Mouse (Mus musculus) cerebellum, adult 2 months (tissue): ENCODE results near the gene Lamb2. TPM values are rescaled to one million over a fixed set of nuclear protein-coding genes. Genes with fewer than 3 reads are reported as not detected.
A peak's percentile ranks its signal among the peaks of the same experiment; 100 is the strongest.

Experiments
- DNase-seq, 2 experiments: peaks; one replicate each; pipeline ENCODE4 v3.0.0; 2021
- H3K27ac ChIP-seq: fragments of 200-500 bp; 2 replicates; pipeline ENCODE4 v1.5.1; 2012; ENCODE audit warnings: low read length, control low read depth, inconsistent platforms; ENCODE audit not compliant: insufficient read depth
- H3K27me3 ChIP-seq: fragments of 200-500 bp; 2 replicates; pipeline ENCODE4 v1.6.1; 2012; ENCODE audit warnings: inconsistent platforms, mild to moderate bottlenecking, low read length, moderate library complexity; ENCODE audit not compliant: control insufficient read depth, insufficient read depth
- H3K4me1 ChIP-seq: fragments of 200-500 bp; 2 replicates; pipeline ENCODE4 v1.6.1; 2011; ENCODE audit warnings: low read length; ENCODE audit not compliant: control insufficient read depth, insufficient read depth
- H3K4me3 ChIP-seq: fragments of 200-500 bp; replicated peaks from 2 replicates; pipeline ENCODE3; 2011; ENCODE audit warnings: mild to moderate bottlenecking, low read depth, low read length, control low read depth; ENCODE audit not compliant: insufficient read depth
- CTCF ChIP-seq: fragments of 200-500 bp; IDR thresholded peaks from 2 replicates; pipeline ENCODE4 v1.5.1; 2011; ENCODE audit warnings: low read depth, mild to moderate bottlenecking, control low read depth, low read length, moderate library complexity, borderline replicate concordance; ENCODE audit not compliant: insufficient read depth
- POLR2A ChIP-seq: fragments of 200-500 bp; IDR thresholded peaks from 2 replicates; pipeline ENCODE4 v1.6.1; 2011; ENCODE audit warnings: low read length, control low read depth, borderline replicate concordance; ENCODE audit not compliant: insufficient read depth
- WGBS: fragments of 180-500 bp; shearing (Covaris S2); methylation state at CpG from one replicate; pipeline ENCODE4 v1.1.7; 2018; 5-methylcytosine and 5-hydroxymethylcytosine counted together
- polyA plus RNA-seq: library from polyadenylated mRNA; depleted of rRNA; stranded (reverse); fragments of >200 nt; gene quantifications from 2 replicates; pipeline ENCODE4 v1.2.3, GENCODE M21; 2012; rRNA removed

Gene Lamb2
- polyA plus RNA-seq, 1 experiment, result 34.2 TPM

GRCm38 (mm10) chr9:108517931-108518332 is 38.4 kb downstream of the Lamb2 start:
- peak overlapping the region; percentile 64 for H3K4me3 ChIP-seq
- H3K4me1 ChIP-seq, result peaks cover 7% of the 10 kb centered on the region; the same call in 1 of the 2 replicates
- H3K27ac ChIP-seq, result peak overlapping the region; percentile 49; the same call in 1 of the 2 replicates
- DNase-seq, result no peak
- no peaks in the 10 kb centered on the region for H3K27me3 ChIP-seq
- no peak for TF ChIP-seq CTCF
- no peak for TF ChIP-seq POLR2A
- 0% methylated on average over 13 of the region's 13 CpGs for WGBS

- WGBS, result 45% methylated on average over 2 of the region's 2 CpGs
- peaks cover 7% of the 10 kb centered on the region; the same call in 1 of the 2 replicates for H3K4me1 ChIP-seq
- TF ChIP-seq CTCF, result no peak
- TF ChIP-seq POLR2A, result no peak
- no peaks in the 10 kb centered on the region for H3K27me3 ChIP-seq
- H3K27ac ChIP-seq, result no peak overlapping the region
- H3K4me3 ChIP-seq, result no peak overlapping the region
- DNase-seq, result no peak
These were observed 42.1 kb downstream of the Lamb2 start for GRCm38 (mm10) chr9:108521604-108522003.

- Histone ChIP-seq H3K4me1 (peaks cover 7% of the 10 kb centered on the region; the same call in 1 of the 2 replicates), H3K27me3 (no peaks in the 10 kb centered on the region), H3K27ac (no peak overlapping the region), H3K4me3 (no peak overlapping the region)
- no peak for DNase-seq
- no peak for TF ChIP-seq CTCF
- no peak for TF ChIP-seq POLR2A
- 89% methylated on average over 4 of the region's 4 CpGs for WGBS
These were observed 43.8 kb downstream of the Lamb2 start for GRCm38 (mm10) chr9:108523341-108523740.

GRCm38 (mm10) chr9:108525400-108525799 is 45.9 kb downstream of the Lamb2 start:
- Histone ChIP-seq H3K4me3 (no peak overlapping the region), H3K27ac (no peak overlapping the region), H3K4me1 (no peaks in the 10 kb centered on the region; the same call in 1 of the 2 replicates), H3K27me3 (no peaks in the 10 kb centered on the region)
- TF ChIP-seq POLR2A (no peak), CTCF (no peak)
- no peak for DNase-seq
- 49% methylated on average over 3 of the region's 3 CpGs for WGBS

GRCm38 (mm10) chr9:108530954-108531353 is 51.4 kb downstream of the Lamb2 start:
- no peaks in the 10 kb centered on the region for H3K27me3 ChIP-seq
- WGBS, result 79% methylated on average over 1 of the region's 1 CpGs
- no peak for DNase-seq

GRCm38 (mm10) chr9:108531496-108531895 is 52.0 kb downstream of the Lamb2 start:
- no peak for DNase-seq
- 96% methylated on average over 1 of the region's 1 CpGs for WGBS
- no peaks in the 10 kb centered on the region; the same call in 1 of the 2 replicates for H3K4me1 ChIP-seq

More at GRCm38 (mm10) chr9:108530954-108531353, 51.4 kb downstream of the Lamb2 start:
- TF ChIP-seq POLR2A, result no peak
- TF ChIP-seq CTCF, result no peak
- Histone ChIP-seq H3K4me1 (no peaks in the 10 kb centered on the region; the same call in 1 of the 2 replicates), H3K27ac (no peak overlapping the region), H3K4me3 (no peak overlapping the region)

More at GRCm38 (mm10) chr9:108531496-108531895, 52.0 kb downstream of the Lamb2 start:
- no peak for TF ChIP-seq CTCF
- no peak for TF ChIP-seq POLR2A
- H3K4me3 ChIP-seq, result no peak overlapping the region
- no peaks in the 10 kb centered on the region for H3K27me3 ChIP-seq
- H3K27ac ChIP-seq, result no peak overlapping the region

Other genes starting within 250 kb of the Lamb2 start
- 33.8 and 38.6 TPM in 2 replicates for gene Dag1, start 215.8 kb upstream of the Lamb2 start, polyA plus RNA-seq
- 94.1 and 97.5 TPM in 2 replicates for gene Nicn1, start 189.3 kb upstream of the Lamb2 start, polyA plus RNA-seq
- 63.2 and 64.2 TPM in 2 replicates for gene Amt, start 182.9 kb upstream of the Lamb2 start, polyA plus RNA-seq
- 198 and 201 TPM in 2 replicates for gene Rhoa, start 173.6 kb upstream of the Lamb2 start, polyA plus RNA-seq
- 55.2 and 58.9 TPM in 2 replicates for gene Tcta, start 173.6 kb upstream of the Lamb2 start, polyA plus RNA-seq
- 247 and 249 TPM in 2 replicates for gene Gpx1, start 140.8 kb upstream of the Lamb2 start, polyA plus RNA-seq
- gene Usp4, start 131.9 kb upstream of the Lamb2 start, polyA plus RNA-seq, result 97.5 and 104 TPM in 2 replicates
- gene 1700102P08Rik, start 86.9 kb upstream of the Lamb2 start, polyA plus RNA-seq, result 1.3 and 1.7 TPM in 2 replicates
- gene Ccdc36, start 51.3 kb upstream of the Lamb2 start, polyA plus RNA-seq, result 0.13 and 0.17 TPM in 2 replicates
- gene BC048562, start 43.3 kb upstream of the Lamb2 start, polyA plus RNA-seq, result not detected in 2 replicates
- 23.4 and 27.6 TPM in 2 replicates for gene Ccdc71, start 19.2 kb upstream of the Lamb2 start, polyA plus RNA-seq
- gene Klhdc8b, start 18.2 kb upstream of the Lamb2 start, polyA plus RNA-seq, result 36.2 and 47.1 TPM in 2 replicates
- gene Usp19, start 10.9 kb downstream of the Lamb2 start, polyA plus RNA-seq, result 192 and 212 TPM in 2 replicates
- gene Qars, start 28.0 kb downstream of the Lamb2 start, polyA plus RNA-seq, result 99.4 and 107 TPM in 2 replicates
- 117 and 124 TPM in 2 replicates for gene Qrich1, start 37.1 kb downstream of the Lamb2 start, polyA plus RNA-seq
- 70.6 and 76.9 TPM in 2 replicates for gene Impdh2, start 80.5 kb downstream of the Lamb2 start, polyA plus RNA-seq
- gene Ndufaf3, start 87.7 kb downstream of the Lamb2 start, polyA plus RNA-seq, result 63.0 and 69.3 TPM in 2 replicates
- gene Dalrd3, start 90.2 kb downstream of the Lamb2 start, polyA plus RNA-seq, result 215 and 239 TPM in 2 replicates
- gene Wdr6, start 99.0 kb downstream of the Lamb2 start, polyA plus RNA-seq, result 97.4 and 107 TPM in 2 replicates
- gene P4htm, start 117.9 kb downstream of the Lamb2 start, polyA plus RNA-seq, result 102 and 105 TPM in 2 replicates
- 53.7 and 54.2 TPM in 2 replicates for gene Arih2, start 169.7 kb downstream of the Lamb2 start, polyA plus RNA-seq
- gene Slc25a20, start 182.4 kb downstream of the Lamb2 start, polyA plus RNA-seq, result 18.2 and 19.1 TPM in 2 replicates
- 24.6 and 26.6 TPM in 2 replicates for gene Prkar2a, start 209.6 kb downstream of the Lamb2 start, polyA plus RNA-seq